Mouse (Mus musculus): ENCODE measurements at regions not wholly inside any gene's neighbourhood (a gene's known extent, or its start where the extent isn't known, plus 50 kb on each side); places are given as distances from the start of the nearest gene placed in this dataset.

DNA sequence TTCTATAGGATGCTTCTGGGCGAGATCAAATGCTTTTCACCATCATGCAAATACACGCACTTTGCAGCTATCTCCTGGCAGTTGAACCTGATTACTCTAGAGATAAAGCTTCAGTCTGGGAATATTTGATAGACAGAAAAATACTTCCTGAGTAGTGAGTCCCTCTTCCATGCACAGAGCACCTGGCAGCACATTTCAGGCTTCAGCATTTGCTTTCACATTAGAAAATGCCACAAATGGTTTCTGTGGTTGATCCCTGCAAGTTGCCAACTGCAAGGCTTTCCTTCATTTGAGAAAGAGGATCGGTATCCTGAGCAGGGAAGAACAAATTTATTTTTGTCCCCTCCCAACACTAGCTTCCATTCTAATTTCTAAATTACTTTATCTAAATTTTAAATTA is 155.5 kb upstream of the Negr1 start:
- no peak overlapping the region for H3K4me3 ChIP-seq
- H3K36me3 ChIP-seq (ENCODE audit: poor library complexity, severe bottlenecking): no peaks in the 10 kb centered on the region
- H3K9me3 ChIP-seq (replicated peaks): no peaks in the 10 kb centered on the region
- no peak for ATAC-seq
- no peaks in the 10 kb centered on the region for H3K27me3 ChIP-seq
- H3K27ac ChIP-seq: no peak overlapping the region
- WGBS: 90% methylated on average over 3 of the region's 3 CpGs
- no peak overlapping the region for H3K9ac ChIP-seq
- H3K4me2 ChIP-seq: no peak overlapping the region
- no peaks in the 10 kb centered on the region for H3K4me1 ChIP-seq

GRCm38 (mm10) chr3:156407112-156407511 is 154.5 kb upstream of the Negr1 start:
- H3K9me3 ChIP-seq (replicated peaks): no peaks in the 10 kb centered on the region
- 92% methylated on average over 2 of the region's 2 CpGs for WGBS
- no peak overlapping the region for H3K4me2 ChIP-seq
- H3K9ac ChIP-seq: no peak overlapping the region
- no peak overlapping the region for H3K27ac ChIP-seq
- H3K4me3 ChIP-seq: no peak overlapping the region
- H3K4me1 ChIP-seq: no peaks in the 10 kb centered on the region
- no peaks in the 10 kb centered on the region for H3K27me3 ChIP-seq
- H3K36me3 ChIP-seq (ENCODE audit: poor library complexity, severe bottlenecking): no peaks in the 10 kb centered on the region
- no peak for ATAC-seq

GRCm38 (mm10) chr3:156410126-156410525 is 151.5 kb upstream of the Negr1 start:
- H3K27me3 ChIP-seq: no peaks in the 10 kb centered on the region

DNA sequence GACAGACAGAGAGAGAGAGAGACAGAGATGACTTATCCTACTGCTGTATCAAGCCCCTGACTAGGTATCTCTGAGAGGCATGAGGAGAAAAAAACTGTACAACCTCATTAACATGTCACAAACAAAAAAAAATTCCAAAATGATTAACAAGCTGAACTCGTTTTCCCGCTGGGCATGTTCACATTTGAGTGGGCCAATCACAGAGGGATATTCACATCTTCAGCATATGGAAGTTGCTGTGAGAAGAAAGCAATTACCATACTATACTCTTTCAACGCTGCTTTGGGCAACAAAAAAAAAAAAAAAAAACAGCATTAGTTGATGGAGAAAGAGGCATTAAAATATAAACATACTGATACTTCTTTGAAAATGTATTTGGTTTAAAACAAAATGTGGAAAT is 148.8 kb upstream of the Negr1 start:
- WGBS: 66% methylated on average over 3 of the region's 3 CpGs
- no peaks in the 10 kb centered on the region for H3K27me3 ChIP-seq

More at GRCm38 (mm10) chr3:156410126-156410525, 151.5 kb upstream of the Negr1 start:
- no peak for ATAC-seq
- no peak overlapping the region for H3K4me2 ChIP-seq
- 0 out of 2 replicates have a peak, but pooled peaks cover 2% of the 10 kb centered on the region for H3K9me3 ChIP-seq (replicated peaks)
- no peaks in the 10 kb centered on the region for H3K4me1 ChIP-seq
- H3K9ac ChIP-seq: no peak overlapping the region
- H3K27ac ChIP-seq: no peak overlapping the region
- 72% methylated on average over 1 of the region's 1 CpGs for WGBS
- H3K36me3 ChIP-seq (ENCODE audit: poor library complexity, severe bottlenecking): no peaks in the 10 kb centered on the region
- H3K4me3 ChIP-seq: no peak overlapping the region

GRCm38 (mm10) chr3:156414431-156415427 is 146.9 kb upstream of the Negr1 start:
- no peaks in the 10 kb centered on the region for H3K36me3 ChIP-seq (ENCODE audit: poor library complexity, severe bottlenecking)
- H3K9ac ChIP-seq: no peak overlapping the region
- WGBS: 91% methylated on average over 13 of the region's 13 CpGs
- no peaks in the 10 kb centered on the region for H3K27me3 ChIP-seq
- no peak overlapping the region for H3K27ac ChIP-seq
- no peak for ATAC-seq
- no peaks in the 10 kb centered on the region for H3K4me1 ChIP-seq
- no peak overlapping the region for H3K4me3 ChIP-seq
- 0 out of 2 replicates have a peak, but pooled peaks cover 3% of the 10 kb centered on the region for H3K9me3 ChIP-seq (replicated peaks)
- H3K4me2 ChIP-seq: no peak overlapping the region

More for the DNA sequence above, 148.8 kb upstream of the Negr1 start:
- ATAC-seq: peak; percentile 53; the same call in 1 of the 2 replicates
- H3K4me1 ChIP-seq: no peaks in the 10 kb centered on the region
- H3K4me3 ChIP-seq: no peak overlapping the region
- no peak overlapping the region for H3K4me2 ChIP-seq
- H3K9me3 ChIP-seq (replicated peaks): 0 out of 2 replicates have a peak, but pooled peaks cover 3% of the 10 kb centered on the region
- no peaks in the 10 kb centered on the region for H3K36me3 ChIP-seq (ENCODE audit: poor library complexity, severe bottlenecking)
- H3K27ac ChIP-seq: no peak overlapping the region
- H3K9ac ChIP-seq: no peak overlapping the region

GRCm38 (mm10) chr3:156418124-156418523 is 143.5 kb upstream of the Negr1 start:
- Histone ChIP-seq H3K9me3 (replicated peaks) (0 out of 2 replicates have a peak, but pooled peaks cover 3% of the 10 kb centered on the region), H3K27ac (no peak overlapping the region), H3K27me3 (no peaks in the 10 kb centered on the region), H3K4me3 (no peak overlapping the region), H3K4me2 (no peak overlapping the region), H3K9ac (no peak overlapping the region), H3K4me1 (no peaks in the 10 kb centered on the region), H3K36me3 (ENCODE audit: poor library complexity, severe bottlenecking) (no peaks in the 10 kb centered on the region)
- 0 out of 2 replicates have a peak, but pooled peaks have one; percentile 41 for ATAC-seq

DNA sequence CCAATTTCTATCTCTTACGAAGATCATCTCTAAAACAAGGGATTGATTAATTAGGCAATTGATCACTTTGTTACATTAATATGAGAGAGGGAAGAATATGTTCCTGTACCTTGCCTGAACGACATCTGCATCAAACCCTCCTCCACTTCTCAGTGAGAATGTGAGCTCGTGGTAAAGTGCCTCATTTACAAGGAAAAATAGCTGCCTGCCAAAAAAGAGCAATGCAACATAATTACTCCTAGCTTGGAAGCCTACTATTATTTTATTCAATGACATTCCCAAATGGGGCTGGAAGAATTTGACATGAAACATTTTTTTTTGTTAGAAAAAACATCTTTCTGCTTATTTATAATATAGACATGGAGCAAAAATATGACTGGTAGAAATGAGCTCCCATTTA is 138.5 kb upstream of the Negr1 start:
- ATAC-seq: no peak
- Histone ChIP-seq H3K36me3 (ENCODE audit: poor library complexity, severe bottlenecking) (no peaks in the 10 kb centered on the region), H3K9ac (no peak overlapping the region), H3K27me3 (no peaks in the 10 kb centered on the region), H3K4me1 (no peaks in the 10 kb centered on the region), H3K4me2 (no peak overlapping the region), H3K27ac (no peak overlapping the region), H3K4me3 (no peak overlapping the region), H3K9me3 (replicated peaks) (no peaks in the 10 kb centered on the region)
- 57% methylated on average over 3 of the region's 3 CpGs for WGBS

GRCm38 (mm10) chr3:156455042-156455441 is 106.6 kb upstream of the Negr1 start:
- Histone ChIP-seq H3K9ac (no peak overlapping the region), H3K9me3 (replicated peaks) (no peaks in the 10 kb centered on the region), H3K4me3 (no peak overlapping the region), H3K4me1 (0 out of 2 replicates have a peak, but pooled peaks cover 4% of the 10 kb centered on the region), H3K27me3 (no peaks in the 10 kb centered on the region), H3K36me3 (ENCODE audit: poor library complexity, severe bottlenecking) (no peaks in the 10 kb centered on the region), H3K27ac (no peak overlapping the region), H3K4me2 (no peak overlapping the region)
- peak; percentile 55; the same call in 1 of the 2 replicates for ATAC-seq
- 40% methylated on average over 4 of the region's 4 CpGs for WGBS

GRCm38 (mm10) chr3:156463299-156463698 is 98.3 kb upstream of the Negr1 start:
- Histone ChIP-seq H3K9ac (no peak overlapping the region), H3K4me3 (no peak overlapping the region), H3K9me3 (replicated peaks) (no peaks in the 10 kb centered on the region), H3K27ac (no peak overlapping the region), H3K36me3 (ENCODE audit: poor library complexity, severe bottlenecking) (no peaks in the 10 kb centered on the region), H3K4me2 (no peak overlapping the region), H3K27me3 (no peaks in the 10 kb centered on the region), H3K4me1 (no peaks in the 10 kb centered on the region)
- WGBS: 79% methylated on average over 2 of the region's 2 CpGs
- ATAC-seq: no peak

- H3K36me3 ChIP-seq (ENCODE audit: poor library complexity, severe bottlenecking): no peaks in the 10 kb centered on the region
- no peak for ATAC-seq
- H3K9me3 ChIP-seq (replicated peaks): no peaks in the 10 kb centered on the region
- no peak overlapping the region for H3K4me3 ChIP-seq
- H3K4me2 ChIP-seq: no peak overlapping the region
- no peaks in the 10 kb centered on the region for H3K4me1 ChIP-seq
- no peak overlapping the region for H3K27ac ChIP-seq
- WGBS: 89% methylated on average over 5 of the region's 5 CpGs
- H3K27me3 ChIP-seq: no peaks in the 10 kb centered on the region
- H3K9ac ChIP-seq: no peak overlapping the region
Observed at GRCm38 (mm10) chr3:156465601-156466000, 96.0 kb upstream of the Negr1 start.

- 73% methylated on average over 4 of the region's 4 CpGs for WGBS
- ATAC-seq: no peak
- Histone ChIP-seq H3K36me3 (ENCODE audit: poor library complexity, severe bottlenecking) (no peaks in the 10 kb centered on the region), H3K4me1 (no peaks in the 10 kb centered on the region), H3K27ac (no peak overlapping the region), H3K4me2 (no peak overlapping the region), H3K27me3 (no peaks in the 10 kb centered on the region), H3K9me3 (replicated peaks) (no peaks in the 10 kb centered on the region), H3K4me3 (no peak overlapping the region), H3K9ac (no peak overlapping the region)
Observed at GRCm38 (mm10) chr3:156472665-156473064, 88.9 kb upstream of the Negr1 start.

All from forebrain, embryonic 13.5 days (tissue).